Mouse (Mus musculus): ENCODE measurements at regions not wholly inside any gene's neighbourhood (a gene's known extent, or its start where the extent isn't known, plus 50 kb on each side); places are given as distances from the start of the nearest gene placed in this dataset.

DNA sequence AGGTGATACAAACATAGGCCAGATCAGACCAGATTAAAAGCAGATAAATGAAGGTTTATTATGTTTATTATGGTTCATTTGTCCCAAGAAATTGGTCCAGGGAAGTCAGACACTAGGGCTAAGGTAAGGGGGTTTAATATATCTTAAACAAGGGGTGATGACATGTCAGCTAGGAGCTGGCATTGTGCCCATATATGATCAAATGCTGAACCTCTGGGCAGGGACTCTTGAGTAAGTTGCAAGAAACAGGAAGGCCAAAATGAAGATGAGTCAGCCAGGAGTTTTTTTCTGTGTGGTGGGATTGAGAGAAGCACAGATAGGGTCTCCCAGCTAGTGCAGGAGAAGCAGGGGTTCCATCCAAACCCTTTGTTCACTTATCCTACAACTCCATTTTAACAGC lies 219.4 kb upstream of the Gm5148 start:
- Histone ChIP-seq H3K36me3 (ENCODE audit: control insufficient read depth, insufficient read depth, low read length) (no peaks in the 10 kb centered on the region), H3K9me3 (ENCODE audit: control insufficient read depth, low read length) (no peaks in the 10 kb centered on the region), H3K4me2 (replicated peaks; ENCODE audit: low read depth, low read length, severe bottlenecking) (no peak overlapping the region), H3K4me1 (ENCODE audit: control insufficient read depth, insufficient read depth, low read length) (no peaks in the 10 kb centered on the region), H3K4me3 (replicated peaks; ENCODE audit: low read length) (no peak overlapping the region), H3K27me3 (ENCODE audit: control insufficient read depth, insufficient read depth, low read length) (no peaks in the 10 kb centered on the region), H3K27ac (replicated peaks; ENCODE audit: low read depth, low read length) (no peak overlapping the region), H3K9ac (ENCODE audit: low read depth, low read length, severe bottlenecking) (no peak overlapping the region)
- no peak for TF ChIP-seq POLR2A (IDR thresholded peaks at IDR 0.05; ENCODE audit: borderline replicate concordance, extremely low read depth, insufficient read depth, insufficient read length)
- ATAC-seq (ENCODE audit: low FRiP score, low read depth): no peak
- DNase-seq (ENCODE audit: low spot score): no peak

DNA sequence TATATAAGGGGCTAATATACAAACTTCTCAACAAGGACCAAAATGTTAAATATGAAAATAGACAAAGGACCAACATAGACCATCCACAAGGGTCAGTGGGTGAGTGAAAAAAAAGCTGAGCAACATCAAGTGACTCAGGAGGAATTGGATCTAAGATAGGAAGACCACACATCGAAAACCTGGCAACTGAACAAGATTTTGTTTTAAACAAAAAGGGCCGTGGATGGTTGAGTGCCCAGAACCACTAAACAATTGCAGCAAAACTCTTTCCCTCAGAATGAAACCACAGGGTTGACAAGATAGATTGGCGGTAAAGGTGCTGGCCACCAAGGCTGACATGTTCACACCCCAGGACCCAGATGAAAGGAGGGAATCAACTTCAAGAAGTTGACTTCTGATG lies 215.7 kb upstream of the Gm5148 start:
- 90% methylated on average over 3 of the region's 3 CpGs for WGBS
- Histone ChIP-seq H3K4me1 (ENCODE audit: control insufficient read depth, insufficient read depth, low read length) (peaks cover 32% of the 10 kb centered on the region), H3K9ac (ENCODE audit: low read depth, low read length, severe bottlenecking) (no peak overlapping the region), H3K4me2 (replicated peaks; ENCODE audit: low read depth, low read length, severe bottlenecking) (no peak overlapping the region), H3K27ac (replicated peaks; ENCODE audit: low read depth, low read length) (no peak overlapping the region), H3K9me3 (ENCODE audit: control insufficient read depth, low read length) (no peaks in the 10 kb centered on the region), H3K4me3 (replicated peaks; ENCODE audit: low read length) (no peak overlapping the region), H3K27me3 (ENCODE audit: control insufficient read depth, insufficient read depth, low read length) (no peaks in the 10 kb centered on the region), H3K36me3 (ENCODE audit: control insufficient read depth, insufficient read depth, low read length) (no peaks in the 10 kb centered on the region)
- no peak for TF ChIP-seq POLR2A (IDR thresholded peaks at IDR 0.05; ENCODE audit: borderline replicate concordance, extremely low read depth, insufficient read depth, insufficient read length)
- DNase-seq (ENCODE audit: low spot score) (no peak), ATAC-seq (ENCODE audit: low FRiP score, low read depth) (no peak)

DNA sequence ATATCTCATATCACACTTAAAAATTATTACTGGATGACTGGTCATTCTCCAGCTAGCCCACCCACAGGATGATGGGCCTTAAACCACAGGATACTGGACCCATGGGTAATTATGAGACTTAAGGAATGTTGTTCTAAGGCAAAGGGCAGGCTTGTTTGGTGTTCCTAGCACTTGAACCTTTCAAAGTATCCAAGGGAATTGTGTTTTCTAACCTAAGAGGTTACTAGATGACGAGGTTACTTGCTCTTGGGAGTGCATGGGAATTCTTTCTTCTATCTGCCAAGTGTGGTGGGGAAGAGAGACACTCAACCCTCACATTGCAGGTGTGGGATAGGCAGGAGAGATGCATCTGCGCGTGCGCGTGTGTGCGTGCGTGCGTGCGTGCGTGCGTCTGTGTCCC lies 214.6 kb upstream of the Gm5148 start:
- Histone ChIP-seq H3K4me3 (replicated peaks; ENCODE audit: low read length) (no peak overlapping the region), H3K27ac (replicated peaks; ENCODE audit: low read depth, low read length) (no peak overlapping the region), H3K4me2 (replicated peaks; ENCODE audit: low read depth, low read length, severe bottlenecking) (no peak overlapping the region), H3K9ac (ENCODE audit: low read depth, low read length, severe bottlenecking) (no peak overlapping the region), H3K9me3 (ENCODE audit: control insufficient read depth, low read length) (no peaks in the 10 kb centered on the region), H3K27me3 (ENCODE audit: control insufficient read depth, insufficient read depth, low read length) (no peaks in the 10 kb centered on the region), H3K36me3 (ENCODE audit: control insufficient read depth, insufficient read depth, low read length) (no peaks in the 10 kb centered on the region), H3K4me1 (ENCODE audit: control insufficient read depth, insufficient read depth, low read length) (peaks cover 39% of the 10 kb centered on the region)
- ATAC-seq (ENCODE audit: low FRiP score, low read depth) (no peak), DNase-seq (ENCODE audit: low spot score) (no peak)
- no peak for TF ChIP-seq POLR2A (IDR thresholded peaks at IDR 0.05; ENCODE audit: borderline replicate concordance, extremely low read depth, insufficient read depth, insufficient read length)
- 91% methylated on average over 11 of the region's 11 CpGs for WGBS

DNA sequence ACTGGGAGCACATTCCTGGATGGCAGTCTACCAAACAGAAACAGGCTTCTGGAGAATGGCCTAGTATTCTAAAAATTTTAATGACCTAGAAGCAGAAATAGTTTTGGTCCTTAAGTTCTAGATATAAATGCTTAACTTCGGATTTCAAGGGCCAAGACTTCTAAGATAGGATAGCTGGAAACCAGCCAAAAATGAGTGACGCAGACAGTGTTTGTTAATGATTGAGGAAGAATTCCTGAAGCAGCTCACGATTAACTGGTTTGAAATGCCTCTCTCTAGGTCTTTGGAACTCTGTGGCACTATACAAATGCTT lies 213.9 kb upstream of the Gm5148 start:
- Histone ChIP-seq H3K36me3 (ENCODE audit: control insufficient read depth, insufficient read depth, low read length) (no peaks in the 10 kb centered on the region), H3K4me2 (replicated peaks; ENCODE audit: low read depth, low read length, severe bottlenecking) (no peak overlapping the region), H3K4me3 (replicated peaks; ENCODE audit: low read length) (no peak overlapping the region), H3K27ac (replicated peaks; ENCODE audit: low read depth, low read length) (no peak overlapping the region), H3K9ac (ENCODE audit: low read depth, low read length, severe bottlenecking) (no peak overlapping the region), H3K4me1 (ENCODE audit: control insufficient read depth, insufficient read depth, low read length) (peaks cover 39% of the 10 kb centered on the region), H3K9me3 (ENCODE audit: control insufficient read depth, low read length) (no peaks in the 10 kb centered on the region), H3K27me3 (ENCODE audit: control insufficient read depth, insufficient read depth, low read length) (no peaks in the 10 kb centered on the region)
- ATAC-seq (ENCODE audit: low FRiP score, low read depth) (no peak), DNase-seq (ENCODE audit: low spot score) (peak; percentile 72)
- 12% methylated on average over 3 of the region's 3 CpGs for WGBS
- TF ChIP-seq POLR2A (IDR thresholded peaks at IDR 0.05; ENCODE audit: borderline replicate concordance, extremely low read depth, insufficient read depth, insufficient read length): no peak

DNA sequence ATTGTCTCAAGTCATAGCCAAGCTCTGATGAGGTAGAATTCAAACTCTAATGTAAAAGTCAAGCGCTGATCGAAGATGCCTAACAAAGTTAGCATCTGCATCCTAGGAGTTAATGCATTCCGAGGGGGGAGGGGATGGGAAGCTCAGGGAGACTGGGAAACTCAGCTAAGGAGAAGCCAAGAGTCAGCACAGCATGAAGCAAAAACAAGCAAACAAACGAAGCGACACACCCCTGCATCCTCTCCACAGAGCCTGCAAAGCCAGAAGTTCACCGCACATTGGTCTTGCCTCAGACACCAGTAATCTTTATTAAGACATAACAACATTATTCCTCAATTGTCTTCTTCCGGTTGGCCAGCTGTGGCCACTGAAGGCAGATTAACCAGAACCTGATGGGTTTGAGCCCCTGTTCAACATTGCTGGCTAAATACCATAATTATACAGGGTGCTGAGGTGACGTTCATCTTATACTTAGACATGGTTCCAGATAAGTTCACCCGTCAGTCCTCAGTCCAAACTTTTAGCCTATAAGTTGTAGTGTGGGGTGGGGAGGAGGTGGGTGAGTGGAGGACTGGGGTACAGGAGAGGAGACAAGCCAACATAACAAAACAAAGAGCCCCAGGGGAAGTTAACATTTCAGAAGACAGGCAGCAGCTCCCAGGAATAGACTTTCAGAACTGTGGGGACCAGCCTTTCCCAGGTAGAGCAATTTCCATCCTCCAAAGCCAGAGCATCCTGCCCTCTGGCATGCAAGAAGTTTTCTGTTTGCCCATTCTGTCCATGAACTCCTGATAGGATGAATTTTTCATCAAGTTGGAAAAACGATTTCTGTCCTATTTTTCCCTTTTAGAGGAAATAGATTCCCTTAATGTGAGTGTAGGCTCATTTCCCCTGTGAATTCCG lies 213.3 kb upstream of the Gm5148 start:
- DNase-seq (ENCODE audit: low spot score): no peak
- Histone ChIP-seq H3K4me2 (replicated peaks; ENCODE audit: low read depth, low read length, severe bottlenecking) (no peak overlapping the region), H3K4me3 (replicated peaks; ENCODE audit: low read length) (no peak overlapping the region), H3K27me3 (ENCODE audit: control insufficient read depth, insufficient read depth, low read length) (no peaks in the 10 kb centered on the region), H3K36me3 (ENCODE audit: control insufficient read depth, insufficient read depth, low read length) (no peaks in the 10 kb centered on the region), H3K9ac (ENCODE audit: low read depth, low read length, severe bottlenecking) (no peak overlapping the region), H3K9me3 (ENCODE audit: control insufficient read depth, low read length) (no peaks in the 10 kb centered on the region), H3K4me1 (ENCODE audit: control insufficient read depth, insufficient read depth, low read length) (peaks cover 39% of the 10 kb centered on the region), H3K27ac (replicated peaks; ENCODE audit: low read depth, low read length) (no peak overlapping the region)
- ATAC-seq (ENCODE audit: low FRiP score, low read depth): no peak
- TF ChIP-seq POLR2A (IDR thresholded peaks at IDR 0.05; ENCODE audit: borderline replicate concordance, extremely low read depth, insufficient read depth, insufficient read length): no peak
- 34% methylated on average over 11 of the region's 11 CpGs for WGBS
